Mouse (Mus musculus) liver, embryonic 14.5 days (tissue): ENCODE measurements around the gene Il15ra.

Experiments
- CTCF ChIP-seq: IDR thresholded peaks from 2 replicates; pipeline ENCODE4 v1.5.1; 2016; ENCODE audit warnings: antibody characterized with exemption, low read depth, control low read depth
- EP300 ChIP-seq: IDR thresholded peaks from 2 replicates; pipeline ENCODE4 v1.6.1; 2016; ENCODE audit warnings: antibody characterized with exemption, low read depth

DNA sequence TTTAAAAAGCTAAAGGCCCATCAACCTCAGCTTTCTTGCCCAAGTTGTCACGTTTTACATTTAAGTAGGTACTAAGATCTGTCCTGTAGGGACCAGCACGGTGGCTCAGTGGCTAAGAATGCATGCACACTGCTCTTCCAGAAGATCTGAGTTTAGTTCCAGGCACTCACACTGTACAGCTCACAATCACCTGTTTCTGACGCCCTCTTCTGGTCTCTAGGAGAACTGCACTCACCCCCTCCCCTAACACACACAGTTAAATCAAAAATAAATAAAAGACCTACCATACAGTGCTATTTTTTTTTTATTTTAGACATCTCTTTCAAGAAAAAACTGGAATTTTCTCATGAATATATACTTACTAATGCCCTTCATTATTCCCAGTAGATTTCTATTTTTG lies 32.9 kb upstream of the Il15ra start:
- TF ChIP-seq CTCF (peak; percentile 52), EP300 (no peak)
